Comparison of ENCODE assay signal across 9 mouse cellular contexts in genomic region chr5:33630615-33631014, GRCm38 (mm10). TPM values are rescaled to one million over a fixed set of nuclear protein-coding genes. Genes with fewer than 3 reads are reported as not detected.
DNase-seq lines count a peak whose midpoint lies in the region; ATAC-seq and TF ChIP-seq lines count a peak whose summit lies in the region.
"Had no signal": no experiment of that assay in that cellular context is flagged by ENCODE, and none has a peak within 500 bp of the region (broad histone marks: within the 10 kb centered on the region; RNA-seq: fewer than 3 reads in every experiment).

No protein-coding gene starts in this region.

- H3K9me3 ChIP-seq in megakaryocyte, embryonic 14.5 days = no peaks in the 10 kb centered on the region
- no peaks in the 10 kb centered on the region for H3K9me3 ChIP-seq in erythroblast, embryonic 14.5 days (ENCODE audit: control insufficient read depth, low read length)
- H3K9me3 ChIP-seq in hindbrain, embryonic 13.5 days = no peaks in the 10 kb centered on the region
- H3K9me3 ChIP-seq in midbrain, postnatal 0 days (ENCODE audit: low read length) = no peaks in the 10 kb centered on the region

- H3K27me3 ChIP-seq in megakaryocyte, embryonic 14.5 days (replicated peaks) = no peaks in the 10 kb centered on the region
- H3K27me3 ChIP-seq in erythroblast, embryonic 14.5 days (ENCODE audit: control insufficient read depth) = no peaks in the 10 kb centered on the region
- no peaks in the 10 kb centered on the region for H3K27me3 ChIP-seq in hindbrain, embryonic 13.5 days
- no peaks in the 10 kb centered on the region for H3K27me3 ChIP-seq in midbrain, postnatal 0 days (ENCODE audit: insufficient read depth, low read length)

- peaks cover 12% of the 10 kb centered on the region for H3K36me3 ChIP-seq in megakaryocyte, embryonic 14.5 days (replicated peaks; ENCODE audit: low read length)
- peaks cover 31% of the 10 kb centered on the region for H3K36me3 ChIP-seq in erythroblast, embryonic 14.5 days (ENCODE audit: control insufficient read depth)
- H3K36me3 ChIP-seq in hindbrain, embryonic 13.5 days = no peaks in the 10 kb centered on the region
- H3K36me3 ChIP-seq in midbrain, postnatal 0 days (ENCODE audit: insufficient read depth, low read length) = no peaks in the 10 kb centered on the region

- peak overlapping the region; percentile 99 for H3K4me3 ChIP-seq in megakaryocyte, embryonic 14.5 days (replicated peaks)
- peak overlapping the region; percentile 88 for H3K4me3 ChIP-seq in erythroblast, embryonic 14.5 days (replicated peaks)
- peak overlapping the region; percentile 65 for H3K4me3 ChIP-seq in hindbrain, embryonic 13.5 days
- peak overlapping the region; percentile 81 for H3K4me3 ChIP-seq in midbrain, postnatal 0 days (ENCODE audit: low read depth, low read length)

- DNase-seq in midbrain, postnatal 0 days (ENCODE audit: low spot score) = no peak
- no peak for DNase-seq in left cerebral cortex, postnatal 4 days
- no peak for DNase-seq in spleen, postnatal 14 days (ENCODE audit: low spot score in 2 of 2)
- no peak for DNase-seq in thymus, postnatal 25 days

- H3K27ac ChIP-seq in hindbrain, embryonic 13.5 days = no peak overlapping the region; the same call in 1 of the 2 replicates
- no peak overlapping the region for H3K27ac ChIP-seq in midbrain, postnatal 0 days (ENCODE audit: low read depth, low read length)

- H3K4me1 ChIP-seq in megakaryocyte, embryonic 14.5 days = peaks cover 48% of the 10 kb centered on the region
- peaks cover 50% of the 10 kb centered on the region for H3K4me1 ChIP-seq in erythroblast, embryonic 14.5 days (ENCODE audit: control insufficient read depth)
- H3K4me1 ChIP-seq in hindbrain, embryonic 13.5 days (replicated peaks) = peaks cover 25% of the 10 kb centered on the region
- H3K4me1 ChIP-seq in midbrain, postnatal 0 days (ENCODE audit: insufficient read depth, low read length) = peaks cover 5% of the 10 kb centered on the region; the same call in 1 of the 2 replicates

- no peak for TF ChIP-seq CTCF in midbrain, postnatal 0 days (IDR thresholded peaks at IDR 0.05)

- peak overlapping the region; percentile 94 for H3K4me2 ChIP-seq in hindbrain, embryonic 13.5 days
- H3K4me2 ChIP-seq in midbrain, postnatal 0 days (ENCODE audit: low read depth, low read length, poor library complexity, severe bottlenecking) = peak overlapping the region; percentile 91

- no peak for ATAC-seq in megakaryocyte, adult 5-6 weeks (ENCODE audit: poor library complexity, severe bottlenecking)
- no peak for ATAC-seq in hindbrain, embryonic 13.5 days (ENCODE audit: low FRiP score)
- ATAC-seq in midbrain, postnatal 0 days (ENCODE audit: low FRiP score) = no peak

- H3K9ac ChIP-seq in hindbrain, embryonic 13.5 days = peak overlapping the region; percentile 70
- H3K9ac ChIP-seq in midbrain, postnatal 0 days (replicated peaks; ENCODE audit: low read length, poor library complexity, severe bottlenecking) = 0 out of 2 replicates have a peak overlapping the region, but pooled peaks have one; percentile 30

- intact Hi-C loops in left cerebral cortex, postnatal 4 days (cut with DNase I) = no loop called here

- 71% methylated on average over 4 of the region's 4 CpGs for WGBS in hindbrain, embryonic 13.5 days
- WGBS in midbrain, postnatal 0 days = 77% methylated on average over 4 of the region's 4 CpGs

RNA-seq across cellular contexts. Expression of gene Gm9903, which starts 0.9 kb away (rescaled TPM):
- polyA plus RNA-seq in megakaryocyte, embryonic 14.5 days (2012; ENCODE audit: insufficient read depth, low replicate concordance) = not detected in 2 replicates
- total RNA-seq in megakaryocyte, adult 5-6 weeks (2015) = 0.32 and 0.36 TPM in 2 replicates
- total RNA-seq in megakaryocyte, adult 5-6 weeks (2017) = 0.07 and 0.57 TPM in 2 replicates
- polyA plus RNA-seq in erythroblast, embryonic 14.5 days (2012) = not detected in 2 replicates
- polyA plus RNA-seq in hindbrain, embryonic 13.5 days (2015; fragmentation: Nextera tagmentation; extraction: Ambion mirVana) = 0.86 and 0.87 TPM in 2 replicates
- total RNA-seq in midbrain, postnatal 0 days (2014; rRNA removed) = 1.2 TPM in 1 of 2 replicates, not detected in the other
- 0.31 and 0.53 TPM in 2 replicates for polyA plus RNA-seq in midbrain, postnatal 0 days (2015; fragmentation: Nextera tagmentation; extraction: Ambion mirVana)
- under 1 TPM; 0.20 to 0.86 TPM for total RNA-seq in left cerebral cortex, postnatal 4 days (2021)
- total RNA-seq: common myeloid progenitor, adult 5-6 weeks had no signal

RNA-seq across cellular contexts. Expression of gene Fam53a, which starts 1.2 kb away (rescaled TPM):
- 54.8 and 80.4 TPM in 2 replicates for polyA plus RNA-seq in megakaryocyte, embryonic 14.5 days (2012; ENCODE audit: insufficient read depth, low replicate concordance)
- 14.0 and 14.4 TPM in 2 replicates for total RNA-seq in megakaryocyte, adult 5-6 weeks (2015)
- 8.2 and 9.4 TPM in 2 replicates for total RNA-seq in megakaryocyte, adult 5-6 weeks (2017)
- polyA plus RNA-seq in erythroblast, embryonic 14.5 days (2012) = 5.3 and 5.7 TPM in 2 replicates
- polyA plus RNA-seq in hindbrain, embryonic 13.5 days (2015; fragmentation: Nextera tagmentation; extraction: Ambion mirVana) = 35.8 and 37.2 TPM in 2 replicates
- total RNA-seq in midbrain, postnatal 0 days (2014; rRNA removed) = 29.1 and 41.2 TPM in 2 replicates
- 27.3 and 28.0 TPM in 2 replicates for polyA plus RNA-seq in midbrain, postnatal 0 days (2015; fragmentation: Nextera tagmentation; extraction: Ambion mirVana)
- total RNA-seq in left cerebral cortex, postnatal 4 days (2021) = 10 to 100 TPM; 16.1 to 17.3 TPM

RNA-seq across cellular contexts. Expression of gene Slbp, which starts 21.8 kb away (rescaled TPM):
- 14.6 and 43.9 TPM in 2 replicates for polyA plus RNA-seq in megakaryocyte, embryonic 14.5 days (2012; ENCODE audit: insufficient read depth, low replicate concordance)
- 215 and 221 TPM in 2 replicates for total RNA-seq in megakaryocyte, adult 5-6 weeks (2015)
- total RNA-seq in megakaryocyte, adult 5-6 weeks (2017) = 234 and 254 TPM in 2 replicates
- 70.9 and 94.3 TPM in 2 replicates for polyA plus RNA-seq in erythroblast, embryonic 14.5 days (2012)
- 126 and 130 TPM in 2 replicates for polyA plus RNA-seq in hindbrain, embryonic 13.5 days (2015; fragmentation: Nextera tagmentation; extraction: Ambion mirVana)
- 91.2 and 99.5 TPM in 2 replicates for total RNA-seq in midbrain, postnatal 0 days (2014; rRNA removed)
- polyA plus RNA-seq in midbrain, postnatal 0 days (2015; fragmentation: Nextera tagmentation; extraction: Ambion mirVana) = 119 and 126 TPM in 2 replicates
- total RNA-seq in left cerebral cortex, postnatal 4 days (2021) = 10 to 100 TPM; 36.1 to 39.2 TPM

RNA-seq across cellular contexts. Expression of gene Tacc3, which starts 27.3 kb away (rescaled TPM):
- polyA plus RNA-seq in megakaryocyte, embryonic 14.5 days (2012; ENCODE audit: insufficient read depth, low replicate concordance) = 4.6 and 33.1 TPM in 2 replicates
- 162 and 163 TPM in 2 replicates for total RNA-seq in megakaryocyte, adult 5-6 weeks (2015)
- total RNA-seq in megakaryocyte, adult 5-6 weeks (2017) = 165 and 193 TPM in 2 replicates
- 9.4 and 11.6 TPM in 2 replicates for polyA plus RNA-seq in erythroblast, embryonic 14.5 days (2012)
- 48.8 and 57.0 TPM in 2 replicates for polyA plus RNA-seq in hindbrain, embryonic 13.5 days (2015; fragmentation: Nextera tagmentation; extraction: Ambion mirVana)
- 9.9 and 17.4 TPM in 2 replicates for total RNA-seq in midbrain, postnatal 0 days (2014; rRNA removed)
- polyA plus RNA-seq in midbrain, postnatal 0 days (2015; fragmentation: Nextera tagmentation; extraction: Ambion mirVana) = 18.7 and 21.3 TPM in 2 replicates
- 10 to 100 TPM; 14.9 to 15.3 TPM for total RNA-seq in left cerebral cortex, postnatal 4 days (2021)

RNA-seq across cellular contexts. Expression of gene Tmem129, which starts 27.6 kb away (rescaled TPM):
- 5.7 and 19.6 TPM in 2 replicates for polyA plus RNA-seq in megakaryocyte, embryonic 14.5 days (2012; ENCODE audit: insufficient read depth, low replicate concordance)
- 14.4 and 16.5 TPM in 2 replicates for total RNA-seq in megakaryocyte, adult 5-6 weeks (2015)
- total RNA-seq in megakaryocyte, adult 5-6 weeks (2017) = 14.4 and 15.0 TPM in 2 replicates
- 1.2 and 2.2 TPM in 2 replicates for polyA plus RNA-seq in erythroblast, embryonic 14.5 days (2012)
- 28.2 and 28.7 TPM in 2 replicates for polyA plus RNA-seq in hindbrain, embryonic 13.5 days (2015; fragmentation: Nextera tagmentation; extraction: Ambion mirVana)
- total RNA-seq in midbrain, postnatal 0 days (2014; rRNA removed) = 26.0 and 29.5 TPM in 2 replicates
- polyA plus RNA-seq in midbrain, postnatal 0 days (2015; fragmentation: Nextera tagmentation; extraction: Ambion mirVana) = 17.3 and 21.4 TPM in 2 replicates
- total RNA-seq in left cerebral cortex, postnatal 4 days (2021) = 10 to 100 TPM; 15.2 to 17.6 TPM
